Mouse (Mus musculus): ENCODE data around the gene Pgbd5. TPM values are rescaled to one million over a fixed set of nuclear protein-coding genes. Genes with fewer than 3 reads are reported as not detected.

The Pgbd5 gene
- polyA plus RNA-seq, 1 experiment from 2014 or later: 0.16 TPM

GRCm38 (mm10) chr8:124340360-124341068, 98.9 kb downstream of the Pgbd5 start:
- Histone ChIP-seq H3K36me3 (peaks cover 72% of the 10 kb centered on the region), H3K9me3 (replicated peaks) (no peaks in the 10 kb centered on the region), H3K27ac (no peak overlapping the region), H3K27me3 (no peaks in the 10 kb centered on the region), H3K4me3 (replicated peaks) (no peak overlapping the region), H3K4me1 (replicated peaks) (peaks cover 14% of the 10 kb centered on the region), H3K9ac (no peak overlapping the region), H3K4me2 (no peak overlapping the region)
- no peak for DNase-seq
- ATAC-seq (ENCODE audit: low read depth): no peak
- WGBS (ENCODE audit: insufficient replicate concordance): 83% methylated on average over 17 of the region's 17 CpGs

GRCm38 (mm10) chr8:124339742-124340141, 99.7 kb downstream of the Pgbd5 start:
- Histone ChIP-seq H3K4me1 (replicated peaks) (peaks cover 9% of the 10 kb centered on the region), H3K4me3 (replicated peaks) (no peak overlapping the region), H3K36me3 (peaks cover 80% of the 10 kb centered on the region), H3K27me3 (no peaks in the 10 kb centered on the region), H3K27ac (no peak overlapping the region), H3K4me2 (no peak overlapping the region), H3K9ac (no peak overlapping the region), H3K9me3 (replicated peaks) (no peaks in the 10 kb centered on the region)
- ATAC-seq (ENCODE audit: low read depth) (no peak), DNase-seq (no peak)
- WGBS (ENCODE audit: insufficient replicate concordance): 81% methylated on average over 3 of the region's 3 CpGs

DNA sequence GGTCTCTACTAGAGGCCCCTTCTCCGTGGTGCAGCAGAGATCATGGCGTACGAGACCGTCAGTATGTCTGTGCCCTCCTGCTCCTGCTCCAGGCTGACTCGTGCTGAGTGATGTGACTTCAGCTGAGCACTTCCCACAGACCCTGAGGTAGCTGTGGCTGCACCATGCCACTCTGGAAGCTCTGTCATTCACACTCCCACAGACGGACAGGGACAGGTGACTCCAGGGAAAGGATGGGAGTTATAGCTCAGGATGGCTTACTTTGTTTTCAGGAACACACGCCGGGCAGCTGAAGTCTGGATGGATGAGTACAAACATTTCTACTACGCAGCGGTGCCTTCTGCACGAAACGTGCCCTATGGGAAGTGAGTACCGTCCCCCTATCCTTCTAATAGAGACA, 103.2 kb downstream of the Pgbd5 start:
- no peaks in the 10 kb centered on the region for H3K27me3 ChIP-seq
- no peak overlapping the region for H3K9ac ChIP-seq
- no peak overlapping the region for H3K27ac ChIP-seq
- H3K9me3 ChIP-seq (replicated peaks): no peaks in the 10 kb centered on the region
- no peaks in the 10 kb centered on the region for H3K4me1 ChIP-seq (replicated peaks)
- DNase-seq (no peak), ATAC-seq (ENCODE audit: low read depth) (no peak)
- H3K4me3 ChIP-seq (replicated peaks): no peak overlapping the region
- H3K4me2 ChIP-seq: no peak overlapping the region
- 87% methylated on average over 13 of the region's 13 CpGs for WGBS (ENCODE audit: insufficient replicate concordance)
- H3K36me3 ChIP-seq: peaks cover 85% of the 10 kb centered on the region

DNA sequence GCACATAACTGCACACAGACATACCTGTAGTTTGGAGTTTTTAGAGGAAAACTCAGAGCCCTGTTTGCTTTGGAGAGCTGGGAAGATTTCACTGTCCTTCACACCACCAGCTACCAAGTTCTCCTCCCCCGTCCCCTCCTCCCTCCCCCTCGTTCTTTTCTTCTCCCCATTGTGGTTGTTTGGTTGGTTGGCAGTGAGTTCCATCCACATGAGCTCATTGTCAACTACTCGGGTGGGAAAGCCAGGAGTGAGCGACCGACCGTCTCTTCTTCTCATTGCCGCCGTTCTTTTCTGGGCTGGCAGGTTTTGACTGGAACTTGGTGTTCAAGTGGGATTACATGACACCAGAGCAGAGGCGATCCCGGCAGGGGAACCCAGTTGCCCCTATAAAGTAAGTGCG, 107.8 kb downstream of the Pgbd5 start:
- Histone ChIP-seq H3K36me3 (peaks cover 72% of the 10 kb centered on the region), H3K9ac (no peak overlapping the region), H3K27ac (no peak overlapping the region), H3K27me3 (no peaks in the 10 kb centered on the region), H3K4me3 (replicated peaks) (no peak overlapping the region), H3K4me1 (replicated peaks) (peaks cover 5% of the 10 kb centered on the region; the same call in 1 of the 2 replicates), H3K9me3 (replicated peaks) (no peaks in the 10 kb centered on the region), H3K4me2 (no peak overlapping the region)
- ATAC-seq (ENCODE audit: low read depth) (no peak), DNase-seq (no peak)
- WGBS (ENCODE audit: insufficient replicate concordance): 84% methylated on average over 11 of the region's 11 CpGs

DNA sequence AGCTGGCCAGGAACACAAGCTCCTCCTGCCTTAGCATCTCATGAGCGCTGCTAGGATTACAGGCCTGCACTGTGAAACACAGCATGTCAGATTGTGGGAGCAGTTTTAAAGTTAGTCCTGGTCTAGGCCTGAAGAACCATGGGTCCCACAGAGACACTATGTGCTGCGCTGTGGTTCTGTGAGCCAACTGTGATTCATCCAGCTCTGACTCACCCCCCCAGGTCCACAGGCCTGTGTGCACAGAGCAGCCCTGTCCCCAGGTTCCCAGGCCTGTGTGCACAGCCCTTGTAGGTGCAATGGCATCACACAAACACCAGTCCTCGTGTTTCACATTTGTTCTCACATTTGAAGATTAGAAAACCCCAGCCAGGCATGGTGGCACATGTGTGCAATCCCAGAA, 108.4 kb downstream of the Pgbd5 start:
- WGBS (ENCODE audit: insufficient replicate concordance): 77% methylated on average over 3 of the region's 3 CpGs
- peaks cover 72% of the 10 kb centered on the region for H3K36me3 ChIP-seq
- no peak for DNase-seq

GRCm38 (mm10) chr8:124330433-124330832, 109.0 kb downstream of the Pgbd5 start:
- H3K4me3 ChIP-seq (replicated peaks): no peak overlapping the region
- ATAC-seq (ENCODE audit: low read depth): no peak
- no peak overlapping the region for H3K4me2 ChIP-seq
- H3K4me1 ChIP-seq (replicated peaks): peaks cover 8% of the 10 kb centered on the region; the same call in 1 of the 2 replicates
- no peak overlapping the region for H3K9ac ChIP-seq
- no peaks in the 10 kb centered on the region for H3K27me3 ChIP-seq
- DNase-seq: no peak
- H3K36me3 ChIP-seq: peaks cover 73% of the 10 kb centered on the region
- no peak overlapping the region for H3K27ac ChIP-seq
- no peaks in the 10 kb centered on the region for H3K9me3 ChIP-seq (replicated peaks)
- WGBS (ENCODE audit: insufficient replicate concordance): 79% methylated on average over 2 of the region's 3 CpGs

More for the DNA sequence above, 108.4 kb downstream of the Pgbd5 start:
- H3K4me3 ChIP-seq (replicated peaks): no peak overlapping the region
- ATAC-seq (ENCODE audit: low read depth): no peak
- no peak overlapping the region for H3K27ac ChIP-seq
- H3K4me2 ChIP-seq: no peak overlapping the region
- H3K4me1 ChIP-seq (replicated peaks): peaks cover 8% of the 10 kb centered on the region; the same call in 1 of the 2 replicates
- H3K27me3 ChIP-seq: no peaks in the 10 kb centered on the region
- H3K9me3 ChIP-seq (replicated peaks): no peaks in the 10 kb centered on the region
- H3K9ac ChIP-seq: no peak overlapping the region

DNA sequence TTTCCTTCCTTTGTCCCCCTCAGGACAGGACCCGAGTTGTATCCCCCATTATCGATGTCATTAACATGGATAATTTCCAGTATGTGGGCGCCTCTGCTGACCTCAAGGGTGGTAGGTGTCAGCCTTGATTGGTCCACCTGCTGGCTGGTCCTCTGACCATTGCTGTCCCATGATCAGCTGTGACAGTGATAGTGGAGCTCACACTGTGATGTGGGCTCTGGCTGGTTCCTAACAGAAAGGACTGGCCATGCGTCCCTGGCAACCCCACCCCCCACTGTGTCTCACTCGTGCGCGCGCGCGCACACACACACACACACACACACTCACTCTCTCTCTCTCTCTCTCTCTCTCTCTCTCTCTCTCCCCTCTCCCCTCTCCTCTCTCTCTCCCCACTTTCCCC, 109.8 kb downstream of the Pgbd5 start:
- no peaks in the 10 kb centered on the region for H3K9me3 ChIP-seq (replicated peaks)
- no peaks in the 10 kb centered on the region for H3K27me3 ChIP-seq
- WGBS (ENCODE audit: insufficient replicate concordance): 81% methylated on average over 10 of the region's 10 CpGs
- no peak overlapping the region for H3K4me3 ChIP-seq (replicated peaks)
- peaks cover 10% of the 10 kb centered on the region; the same call in 1 of the 2 replicates for H3K4me1 ChIP-seq (replicated peaks)
- H3K4me2 ChIP-seq: no peak overlapping the region
- no peak overlapping the region for H3K27ac ChIP-seq
- H3K9ac ChIP-seq: no peak overlapping the region
- peaks cover 73% of the 10 kb centered on the region for H3K36me3 ChIP-seq
- DNase-seq (no peak), ATAC-seq (ENCODE audit: low read depth) (no peak)

GRCm38 (mm10) chr8:124328259-124328658, 111.2 kb downstream of the Pgbd5 start:
- no peak overlapping the region for H3K4me2 ChIP-seq
- WGBS (ENCODE audit: insufficient replicate concordance): 88% methylated on average over 7 of the region's 7 CpGs
- H3K36me3 ChIP-seq: peaks cover 73% of the 10 kb centered on the region
- ATAC-seq (ENCODE audit: low read depth) (no peak), DNase-seq (no peak)
- H3K27ac ChIP-seq: no peak overlapping the region
- H3K9me3 ChIP-seq (replicated peaks): no peaks in the 10 kb centered on the region
- H3K27me3 ChIP-seq: no peaks in the 10 kb centered on the region
- H3K4me1 ChIP-seq (replicated peaks): peaks cover 12% of the 10 kb centered on the region; the same call in 1 of the 2 replicates
- H3K4me3 ChIP-seq (replicated peaks): no peak overlapping the region
- H3K9ac ChIP-seq: no peak overlapping the region

DNA sequence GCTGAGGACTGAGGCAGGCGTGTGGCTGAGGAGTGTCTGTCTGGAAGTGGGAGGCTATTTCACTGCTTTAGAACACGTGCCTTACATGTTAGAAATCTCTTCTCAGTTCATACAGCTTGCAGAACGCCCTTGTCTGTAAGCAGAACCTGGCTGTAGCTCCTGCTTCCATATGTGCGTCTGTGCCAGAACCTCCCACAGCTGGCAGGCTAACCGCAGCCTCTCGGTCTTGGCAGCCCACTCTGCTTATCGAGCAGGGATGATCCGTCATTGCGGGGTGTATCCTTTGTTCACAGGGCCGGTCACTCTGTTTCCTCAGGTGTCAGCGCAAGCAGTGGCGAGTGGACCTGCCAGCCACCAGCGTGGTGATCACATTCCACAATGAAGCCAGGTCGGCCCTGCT, 116.1 kb downstream of the Pgbd5 start:
- peaks cover 45% of the 10 kb centered on the region for H3K36me3 ChIP-seq
- no peak for ATAC-seq (ENCODE audit: low read depth)
- no peaks in the 10 kb centered on the region for H3K27me3 ChIP-seq
- H3K27ac ChIP-seq: no peak overlapping the region
- no peak for DNase-seq
- no peak overlapping the region for H3K9ac ChIP-seq
- H3K9me3 ChIP-seq (replicated peaks): no peaks in the 10 kb centered on the region
- H3K4me1 ChIP-seq (replicated peaks): peaks cover 48% of the 10 kb centered on the region
- WGBS (ENCODE audit: insufficient replicate concordance): 88% methylated on average over 14 of the region's 14 CpGs
- no peak overlapping the region for H3K4me3 ChIP-seq (replicated peaks)
- H3K4me2 ChIP-seq: no peak overlapping the region

- H3K36me3 ChIP-seq: peaks cover 35% of the 10 kb centered on the region
- no peak overlapping the region for H3K4me2 ChIP-seq
- H3K27me3 ChIP-seq: no peaks in the 10 kb centered on the region
- WGBS (ENCODE audit: insufficient replicate concordance): 23% methylated on average over 12 of the region's 12 CpGs
- ATAC-seq (ENCODE audit: low read depth) (no peak), DNase-seq (no peak)
- H3K4me1 ChIP-seq (replicated peaks): peaks cover 61% of the 10 kb centered on the region
- no peak overlapping the region for H3K4me3 ChIP-seq (replicated peaks)
- H3K9ac ChIP-seq: 0 out of 2 replicates have a peak overlapping the region, but pooled peaks have one; percentile 6
- H3K9me3 ChIP-seq (replicated peaks): no peaks in the 10 kb centered on the region
- H3K27ac ChIP-seq: no peak overlapping the region
Measured at GRCm38 (mm10) chr8:124321227-124321840, 118.1 kb downstream of the Pgbd5 start.

GRCm38 (mm10) chr8:124319316-124319652, 120.2 kb downstream of the Pgbd5 start:
- H3K27me3 ChIP-seq: no peaks in the 10 kb centered on the region
- no peak overlapping the region for H3K4me3 ChIP-seq (replicated peaks)
- H3K9ac ChIP-seq: no peak overlapping the region
- H3K36me3 ChIP-seq: peaks cover 15% of the 10 kb centered on the region
- no peak overlapping the region for H3K4me2 ChIP-seq
- H3K9me3 ChIP-seq (replicated peaks): no peaks in the 10 kb centered on the region
- DNase-seq (no peak), ATAC-seq (ENCODE audit: low read depth) (peak; percentile 61)
- peaks cover 72% of the 10 kb centered on the region for H3K4me1 ChIP-seq (replicated peaks)
- peak overlapping the region; percentile 62; the same call in 1 of the 2 replicates for H3K27ac ChIP-seq
- WGBS (ENCODE audit: insufficient replicate concordance): 18% methylated on average over 4 of the region's 4 CpGs

Data from liver, embryonic 13.5 days (tissue).